12 mouse cellular contexts compared by ENCODE assay signal in the genomic region with DNA sequence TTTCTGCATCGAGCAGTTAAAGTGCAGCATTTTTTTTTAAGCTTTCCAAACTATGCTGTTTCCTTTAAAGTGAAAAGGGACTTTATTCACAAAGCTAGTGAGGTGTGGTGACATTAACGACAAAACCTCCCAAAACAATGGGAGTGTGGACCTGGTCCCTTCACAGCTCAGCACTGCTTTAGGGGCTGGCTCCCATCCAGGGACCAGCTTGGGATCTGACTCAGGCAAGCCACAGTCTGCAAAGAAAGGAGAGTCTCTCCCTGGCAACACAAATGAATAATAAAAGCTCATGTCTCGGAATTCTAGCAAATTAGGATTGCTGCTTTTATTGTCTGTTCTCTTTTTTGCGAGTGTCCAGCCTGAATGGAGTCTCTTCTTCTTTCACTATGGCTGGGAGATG.
DNase-seq lines count a peak whose midpoint lies in the region; ATAC-seq and TF ChIP-seq lines count a peak whose summit lies in the region.
"Had no signal": no experiment of that assay in that cellular context is flagged by ENCODE, and none has a peak within 500 bp of the region (broad histone marks: within the 10 kb centered on the region; RNA-seq: fewer than 3 reads in every experiment).

No protein-coding gene starts in this region.

- no peak for ATAC-seq in limb, embryonic 14.5 days (ENCODE audit: low FRiP score, low read depth)
- no peak for ATAC-seq in neural tube, embryonic 15.5 days (ENCODE audit: low FRiP score)
- ATAC-seq in heart, embryonic 11.5 days (replicated peaks; ENCODE audit: insufficient number of reproducible peaks, low FRiP score, low TSS enrichment), result no peak
- ATAC-seq: intestine, embryonic 16.5 days had no signal

- no peak overlapping the region for H3K4me3 ChIP-seq in limb, embryonic 14.5 days (replicated peaks; ENCODE audit: low read length)
- no peak overlapping the region for H3K4me3 ChIP-seq in limb, embryonic 10.5 days
- no peak overlapping the region for H3K4me3 ChIP-seq in layer of hippocampus, adult 2 months
- no peak overlapping the region for H3K4me3 ChIP-seq in neural tube, embryonic 15.5 days (replicated peaks)
- no peak overlapping the region for H3K4me3 ChIP-seq in heart, embryonic 11.5 days (ENCODE audit: low read depth, low read length)
- H3K4me3 ChIP-seq: heart, embryonic 15.5 days; limb, embryonic 15.5 days; neural tube, embryonic 13.5 days had no signal

- DNase-seq in limb, embryonic 14.5 days (ENCODE audit: low spot score), result peak; percentile 9
- DNase-seq in limb, embryonic 10.5 days (ENCODE audit: low spot score), result no peak
- peak; percentile 59 for DNase-seq in cerebellum, adult 8-10 months
- DNase-seq in layer of hippocampus, adult 2 months (ENCODE audit: low spot score in 2 of 2), result peak; percentile 4 to 23
- peak; percentile 41 to 46 for DNase-seq in right cerebral cortex, postnatal 10 days (ENCODE audit: low spot score in 2 of 2)
- DNase-seq in retina, postnatal 1 day, result no peak

- WGBS in limb, embryonic 14.5 days, result 39% methylated on average over 4 of the region's 4 CpGs
- WGBS in limb, embryonic 10.5 days, result 87% methylated on average over 4 of the region's 4 CpGs
- 46% methylated on average over 4 of the region's 4 CpGs for WGBS in neural tube, embryonic 15.5 days
- WGBS in heart, embryonic 11.5 days (ENCODE audit: insufficient replicate concordance), result 75% methylated on average over 4 of the region's 4 CpGs

- TF ChIP-seq POLR2A in limb, embryonic 14.5 days (IDR thresholded peaks at IDR 0.05; ENCODE audit: borderline replicate concordance, extremely low read depth, insufficient read depth, insufficient read length), result no peak

- H3K9ac ChIP-seq in limb, embryonic 14.5 days (ENCODE audit: low read depth, low read length, severe bottlenecking), result no peak overlapping the region
- H3K9ac ChIP-seq in neural tube, embryonic 15.5 days (replicated peaks), result no peak overlapping the region
- H3K9ac ChIP-seq in heart, embryonic 11.5 days (ENCODE audit: low read depth, low read length), result no peak overlapping the region
- H3K9ac ChIP-seq: heart, embryonic 15.5 days; limb, embryonic 15.5 days; neural tube, embryonic 13.5 days had no signal

- no peak for TF ChIP-seq CTCF in layer of hippocampus, adult 2 months (conservative IDR thresholded peaks at IDR 0.05)

- peaks cover 2% of the 10 kb centered on the region for H3K4me1 ChIP-seq in limb, embryonic 14.5 days (ENCODE audit: control insufficient read depth, insufficient read depth, low read length)
- peaks cover 5% of the 10 kb centered on the region; the same call in 1 of the 2 replicates for H3K4me1 ChIP-seq in limb, embryonic 10.5 days
- no peaks in the 10 kb centered on the region for H3K4me1 ChIP-seq in neural tube, embryonic 15.5 days
- no peaks in the 10 kb centered on the region for H3K4me1 ChIP-seq in heart, embryonic 11.5 days (ENCODE audit: control insufficient read depth, insufficient read depth, low read length)
- H3K4me1 ChIP-seq: heart, embryonic 15.5 days; limb, embryonic 15.5 days; neural tube, embryonic 13.5 days had no signal

- no peak overlapping the region for H3K27ac ChIP-seq in limb, embryonic 14.5 days (replicated peaks; ENCODE audit: low read depth, low read length)
- H3K27ac ChIP-seq in limb, embryonic 10.5 days, result no peak overlapping the region
- no peak overlapping the region for H3K27ac ChIP-seq in layer of hippocampus, adult 2 months
- no peak overlapping the region for H3K27ac ChIP-seq in neural tube, embryonic 15.5 days (replicated peaks)
- H3K27ac ChIP-seq in heart, embryonic 11.5 days (ENCODE audit: low read depth, low read length), result no peak overlapping the region
- H3K27ac ChIP-seq: heart, embryonic 15.5 days; limb, embryonic 15.5 days; neural tube, embryonic 13.5 days had no signal

- no peaks in the 10 kb centered on the region for H3K36me3 ChIP-seq in limb, embryonic 14.5 days (ENCODE audit: control insufficient read depth, insufficient read depth, low read length)
- no peaks in the 10 kb centered on the region for H3K36me3 ChIP-seq in limb, embryonic 10.5 days
- H3K36me3 ChIP-seq in neural tube, embryonic 15.5 days, result no peaks in the 10 kb centered on the region
- no peaks in the 10 kb centered on the region for H3K36me3 ChIP-seq in heart, embryonic 11.5 days (ENCODE audit: control insufficient read depth, insufficient read depth, low read length)
- H3K36me3 ChIP-seq: heart, embryonic 15.5 days; limb, embryonic 15.5 days; neural tube, embryonic 13.5 days had no signal

- no peaks in the 10 kb centered on the region for H3K27me3 ChIP-seq in limb, embryonic 14.5 days (ENCODE audit: control insufficient read depth, insufficient read depth, low read length)
- H3K27me3 ChIP-seq in limb, embryonic 10.5 days (ENCODE audit: low read depth, poor library complexity, severe bottlenecking), result no peaks in the 10 kb centered on the region
- no peaks in the 10 kb centered on the region for H3K27me3 ChIP-seq in neural tube, embryonic 15.5 days (replicated peaks)
- no peaks in the 10 kb centered on the region for H3K27me3 ChIP-seq in heart, embryonic 11.5 days (ENCODE audit: control insufficient read depth, insufficient read depth, low read length)
- H3K27me3 ChIP-seq: heart, embryonic 15.5 days; limb, embryonic 15.5 days; neural tube, embryonic 13.5 days had no signal

- no peaks in the 10 kb centered on the region for H3K9me3 ChIP-seq in limb, embryonic 14.5 days (ENCODE audit: control insufficient read depth, low read length)
- no peaks in the 10 kb centered on the region for H3K9me3 ChIP-seq in limb, embryonic 10.5 days (replicated peaks)
- no peaks in the 10 kb centered on the region for H3K9me3 ChIP-seq in neural tube, embryonic 15.5 days (replicated peaks)
- no peaks in the 10 kb centered on the region for H3K9me3 ChIP-seq in heart, embryonic 11.5 days (replicated peaks; ENCODE audit: control insufficient read depth, low read length)
- H3K9me3 ChIP-seq: heart, embryonic 15.5 days; limb, embryonic 15.5 days; neural tube, embryonic 13.5 days had no signal

- no peak overlapping the region for H3K4me2 ChIP-seq in limb, embryonic 14.5 days (replicated peaks; ENCODE audit: low read depth, low read length, severe bottlenecking)
- H3K4me2 ChIP-seq in neural tube, embryonic 15.5 days, result no peak overlapping the region
- no peak overlapping the region for H3K4me2 ChIP-seq in heart, embryonic 11.5 days
- H3K4me2 ChIP-seq: heart, embryonic 15.5 days; limb, embryonic 15.5 days; neural tube, embryonic 13.5 days had no signal

Comparison
In these comparisons a context has a peak if more than half of its experiments do, and no peak if none do; other contexts are left out.
1. DNase-seq: peak in limb, embryonic 14.5 days (single experiment), cerebellum, adult 8-10 months (single experiment), layer of hippocampus, adult 2 months (2 of 2) and right cerebral cortex, postnatal 10 days (2 of 2); none in limb, embryonic 10.5 days (single experiment) and retina, postnatal 1 day (single experiment).